Mouse (Mus musculus): ENCODE measurements around the gene Gm10663.

GRCm38 (mm10) chr8:65107936-65108718, 33.3 kb downstream of the Gm10663 start:
- TF ChIP-seq CTCF (IDR thresholded peaks at IDR 0.05; ENCODE audit: borderline replicate concordance, insufficient read depth, low read depth, low read length) (no peak), POLR2A (IDR thresholded peaks at IDR 0.05; ENCODE audit: borderline replicate concordance, insufficient read depth, low read length) (no peak)

All from cerebellum, adult 2 months (tissue).